Mouse (Mus musculus) heart, postnatal 0 days (tissue): ENCODE data around the gene Pyroxd2.

Experiments used
- CTCF ChIP-seq: IDR thresholded peaks from 2 replicates; pipeline ENCODE4 v1.5.1; 2016; ENCODE audit warnings: antibody characterized with exemption, control low read depth, low read depth
- EP300 ChIP-seq: IDR thresholded peaks from 2 replicates; pipeline ENCODE4 v1.6.1; 2016; ENCODE audit warnings: antibody characterized with exemption, low read depth

GRCm38 (mm10) chr19:42737753-42738152 lies 14.8 kb downstream of the Pyroxd2 start:
- TF ChIP-seq EP300 (no peak), CTCF (no peak)
